Mouse (Mus musculus): ENCODE measurements around the gene Gpatch3. TPM values are rescaled to one million over a fixed set of nuclear protein-coding genes. Genes with fewer than 3 reads are reported as not detected.

Gene Gpatch3
- polyA plus RNA-seq, 1 experiment, result 7.3 TPM

DNA sequence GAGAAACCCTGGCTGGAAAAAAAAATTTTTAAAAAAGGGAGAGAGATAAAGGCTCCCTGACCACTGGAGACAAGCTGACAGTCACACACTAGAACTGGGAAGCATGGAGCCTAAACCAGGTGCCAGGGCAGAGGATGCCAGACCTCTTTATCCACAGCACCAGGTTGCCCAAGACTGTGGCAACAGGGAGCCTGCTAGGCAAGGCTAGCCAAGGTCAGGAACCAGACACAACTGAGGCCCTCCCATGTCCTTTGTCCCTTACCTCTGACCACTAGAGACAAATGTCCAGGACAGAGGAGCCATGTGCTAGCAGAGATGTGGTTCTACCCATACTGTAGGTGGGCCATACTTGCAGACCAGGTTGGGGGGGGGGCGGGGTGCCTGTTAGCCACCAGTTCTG is 22.5 kb upstream of the Gpatch3 start:
- Histone ChIP-seq H3K27ac (ENCODE audit: insufficient read depth, low read depth, low read length) (no peak overlapping the region), H3K36me3 (ENCODE audit: control insufficient read depth, insufficient read depth, low read length) (no peaks in the 10 kb centered on the region), H3K4me3 (ENCODE audit: low read depth, low read length) (no peak overlapping the region), H3K4me1 (ENCODE audit: control insufficient read depth, insufficient read depth, insufficient read length, low read length) (peaks cover 19% of the 10 kb centered on the region), H3K27me3 (ENCODE audit: control insufficient read depth, insufficient read depth, low read length) (no peaks in the 10 kb centered on the region)
- no peak for TF ChIP-seq POLR2A (IDR thresholded peaks at IDR 0.05; ENCODE audit: low read depth, low read length)
- TF ChIP-seq CTCF (IDR thresholded peaks at IDR 0.05; ENCODE audit: extremely low read depth, insufficient read length, insufficient replicate concordance, low read depth, low read length), result no peak
- WGBS, result 100% methylated on average over 1 of the region's 1 CpGs

DNA sequence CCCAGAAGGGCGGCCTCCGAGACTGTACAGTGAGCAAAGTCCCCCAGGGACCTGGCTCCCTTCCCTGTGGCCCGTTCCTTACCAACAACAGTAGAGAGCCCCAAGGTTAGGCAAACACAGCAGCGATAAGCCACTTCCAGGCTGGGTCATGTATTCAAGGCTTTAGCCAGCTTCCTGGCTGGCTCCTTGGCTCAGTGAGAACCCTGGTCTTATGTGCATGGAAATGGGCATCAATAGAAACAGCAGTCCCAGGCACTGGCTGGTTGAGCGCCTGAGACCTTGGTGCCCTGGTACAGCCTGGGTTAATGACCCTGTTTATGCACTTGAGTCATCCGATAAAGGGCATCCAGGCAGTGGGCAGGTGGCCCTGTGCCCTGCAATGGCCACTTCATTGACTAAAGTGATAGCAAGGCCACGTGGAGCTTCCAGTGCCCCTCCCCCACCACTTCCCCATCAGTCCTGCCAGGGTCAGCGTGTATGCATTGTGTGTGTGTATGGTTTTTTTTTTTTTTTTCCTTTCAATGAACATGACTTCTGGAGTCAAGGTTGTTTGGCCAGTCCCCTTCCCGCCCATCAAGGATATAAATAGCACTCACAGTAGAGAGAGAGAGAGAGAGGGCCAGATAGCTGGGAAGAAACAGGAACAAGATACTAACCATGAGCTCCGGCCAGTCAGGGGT is 21.6 kb upstream of the Gpatch3 start, which contains the start of gene Nr0b2:
Gene Nr0b2 (plus strand): TSS at position 609 of the 680 bp plus-strand sequence.
- TF ChIP-seq CTCF (IDR thresholded peaks at IDR 0.05; ENCODE audit: extremely low read depth, insufficient read length, insufficient replicate concordance, low read depth, low read length) (no peak), POLR2A (IDR thresholded peaks at IDR 0.05; ENCODE audit: low read depth, low read length) (no peak; the same call in 1 of the 2 replicates)
- Histone ChIP-seq H3K27me3 (ENCODE audit: control insufficient read depth, insufficient read depth, low read length) (no peaks in the 10 kb centered on the region), H3K36me3 (ENCODE audit: control insufficient read depth, insufficient read depth, low read length) (no peaks in the 10 kb centered on the region), H3K4me3 (ENCODE audit: low read depth, low read length) (peak within 1 kb of the TSS; percentile 23; the same call in 1 of the 2 replicates), H3K4me1 (ENCODE audit: control insufficient read depth, insufficient read depth, insufficient read length, low read length) (peaks cover 21% of the 10 kb centered on the region), H3K27ac (ENCODE audit: insufficient read depth, low read depth, low read length) (peak within 1 kb of the TSS; percentile 22)
- 25% methylated on average over 10 of the region's 10 CpGs for WGBS

DNA sequence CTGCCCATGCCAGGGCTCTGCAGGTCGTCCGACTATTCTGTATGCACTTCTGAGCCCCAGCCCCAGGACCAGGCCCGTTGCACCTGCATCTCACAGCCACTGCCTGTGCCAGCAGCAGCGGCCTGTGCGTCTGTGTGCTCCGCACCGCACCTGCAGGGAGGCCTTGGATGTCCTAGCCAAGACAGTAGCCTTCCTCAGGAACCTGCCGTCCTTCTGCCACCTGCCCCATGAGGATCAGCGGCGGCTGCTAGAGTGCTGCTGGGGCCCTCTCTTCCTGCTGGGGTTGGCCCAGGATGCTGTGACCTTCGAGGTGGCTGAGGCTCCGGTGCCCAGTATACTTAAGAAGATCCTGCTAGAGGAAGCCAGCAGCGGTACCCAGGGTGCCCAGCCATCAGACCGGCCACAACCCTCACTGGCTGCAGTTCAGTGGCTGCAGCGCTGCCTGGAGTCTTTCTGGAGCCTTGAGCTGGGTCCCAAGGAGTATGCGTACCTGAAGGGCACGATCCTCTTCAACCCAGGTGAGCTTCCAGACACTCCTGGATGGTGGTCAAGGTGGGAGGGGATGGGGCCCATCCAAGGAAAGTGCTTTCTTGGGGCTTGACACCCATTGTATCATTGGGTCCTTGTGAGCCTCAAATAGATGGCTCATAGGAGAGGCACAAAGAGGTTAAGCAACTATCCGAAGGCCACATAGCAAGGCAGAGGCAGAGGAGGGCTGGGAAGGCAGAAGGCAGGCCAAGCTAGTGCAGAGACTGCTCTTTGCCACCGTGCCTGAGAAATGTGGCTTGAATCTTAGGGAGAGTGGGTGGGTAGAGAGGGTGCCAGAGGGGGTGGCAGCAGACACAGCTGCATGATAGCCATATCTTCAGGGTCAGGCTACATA is 20.9 kb upstream of the Gpatch3 start:
- H3K36me3 ChIP-seq (ENCODE audit: control insufficient read depth, insufficient read depth, low read length), result no peaks in the 10 kb centered on the region
- no peak for TF ChIP-seq POLR2A (IDR thresholded peaks at IDR 0.05; ENCODE audit: low read depth, low read length)
- TF ChIP-seq CTCF (IDR thresholded peaks at IDR 0.05; ENCODE audit: extremely low read depth, insufficient read length, insufficient replicate concordance, low read depth, low read length), result no peak
- peak overlapping the region; percentile 23; the same call in 1 of the 2 replicates for H3K4me3 ChIP-seq (ENCODE audit: low read depth, low read length)
- H3K27ac ChIP-seq (ENCODE audit: insufficient read depth, low read depth, low read length), result peak overlapping the region; percentile 22; the same call in 1 of the 2 replicates
- H3K27me3 ChIP-seq (ENCODE audit: control insufficient read depth, insufficient read depth, low read length), result no peaks in the 10 kb centered on the region
- 32% methylated on average over 19 of the region's 19 CpGs for WGBS
- H3K4me1 ChIP-seq (ENCODE audit: control insufficient read depth, insufficient read depth, insufficient read length, low read length), result peaks cover 21% of the 10 kb centered on the region

DNA sequence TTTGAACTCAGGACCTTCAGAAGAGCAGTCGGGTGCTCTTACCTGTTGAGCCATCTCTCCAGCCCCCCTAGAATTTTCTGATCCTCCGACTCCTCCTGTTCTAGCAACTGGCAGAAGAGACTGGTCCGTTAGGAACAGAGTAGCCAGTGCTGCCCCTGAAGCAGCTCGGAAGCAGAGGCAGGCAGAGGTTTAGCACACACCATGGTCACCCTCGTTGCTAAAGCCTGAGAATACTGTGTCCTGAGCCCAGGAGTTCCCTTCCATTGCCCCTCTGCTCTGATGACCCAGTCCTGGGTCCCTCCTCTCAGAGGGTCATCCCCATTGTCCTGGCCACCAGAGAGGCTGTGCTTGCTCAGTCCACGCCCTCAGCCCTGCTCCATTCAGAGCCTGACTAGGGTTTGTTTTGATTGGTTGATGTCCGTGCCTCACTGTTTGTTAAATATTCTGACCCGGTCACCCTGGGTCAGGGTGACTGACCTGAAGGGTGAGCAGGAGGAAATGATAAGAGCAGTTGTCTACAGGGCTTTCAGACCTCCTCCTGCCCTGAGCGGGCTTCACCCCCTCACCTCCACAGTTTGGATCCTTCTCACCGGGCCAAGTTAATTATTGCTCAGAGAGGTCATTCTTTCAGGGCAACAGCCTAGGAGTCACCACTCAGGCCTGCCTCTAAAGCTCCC is 17.4 kb upstream of the Gpatch3 start:
- Histone ChIP-seq H3K27me3 (ENCODE audit: control insufficient read depth, insufficient read depth, low read length) (no peaks in the 10 kb centered on the region), H3K4me1 (ENCODE audit: control insufficient read depth, insufficient read depth, insufficient read length, low read length) (peaks cover 18% of the 10 kb centered on the region), H3K4me3 (ENCODE audit: low read depth, low read length) (peak overlapping the region; percentile 7; the same call in 1 of the 2 replicates), H3K36me3 (ENCODE audit: control insufficient read depth, insufficient read depth, low read length) (no peaks in the 10 kb centered on the region), H3K27ac (ENCODE audit: insufficient read depth, low read depth, low read length) (no peak overlapping the region)
- 50% methylated on average over 10 of the region's 10 CpGs for WGBS
- TF ChIP-seq CTCF (IDR thresholded peaks at IDR 0.05; ENCODE audit: extremely low read depth, insufficient read length, insufficient replicate concordance, low read depth, low read length) (no peak), POLR2A (IDR thresholded peaks at IDR 0.05; ENCODE audit: low read depth, low read length) (no peak)

DNA sequence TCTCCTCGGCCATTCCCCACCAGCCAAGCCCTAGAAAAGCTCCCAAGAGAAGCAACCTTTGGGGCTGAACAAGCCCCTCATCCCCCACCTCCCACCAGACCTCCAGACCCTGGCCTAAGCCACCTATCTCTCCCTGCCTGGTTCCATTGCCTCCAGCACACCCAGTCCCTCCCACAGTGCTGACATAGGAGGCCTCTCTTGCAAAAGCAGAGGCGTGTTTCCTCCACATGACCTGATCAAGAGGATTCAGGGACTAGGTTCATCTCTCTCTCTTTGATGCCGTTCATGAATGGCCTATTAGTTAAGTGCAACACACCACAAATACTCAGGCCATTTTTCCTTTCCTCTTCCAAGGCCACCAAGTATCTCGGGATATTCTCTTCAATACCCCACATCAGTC is 14.7 kb upstream of the Gpatch3 start:
- Histone ChIP-seq H3K36me3 (ENCODE audit: control insufficient read depth, insufficient read depth, low read length) (no peaks in the 10 kb centered on the region), H3K27ac (ENCODE audit: insufficient read depth, low read depth, low read length) (no peak overlapping the region), H3K27me3 (ENCODE audit: control insufficient read depth, insufficient read depth, low read length) (no peaks in the 10 kb centered on the region), H3K4me1 (ENCODE audit: control insufficient read depth, insufficient read depth, insufficient read length, low read length) (peaks cover 6% of the 10 kb centered on the region; the same call in 1 of the 2 replicates), H3K4me3 (ENCODE audit: low read depth, low read length) (no peak overlapping the region)
- WGBS, result 83% methylated on average over 4 of the region's 4 CpGs
- no peak for TF ChIP-seq POLR2A (IDR thresholded peaks at IDR 0.05; ENCODE audit: low read depth, low read length)
- TF ChIP-seq CTCF (IDR thresholded peaks at IDR 0.05; ENCODE audit: extremely low read depth, insufficient read length, insufficient replicate concordance, low read depth, low read length), result no peak

DNA sequence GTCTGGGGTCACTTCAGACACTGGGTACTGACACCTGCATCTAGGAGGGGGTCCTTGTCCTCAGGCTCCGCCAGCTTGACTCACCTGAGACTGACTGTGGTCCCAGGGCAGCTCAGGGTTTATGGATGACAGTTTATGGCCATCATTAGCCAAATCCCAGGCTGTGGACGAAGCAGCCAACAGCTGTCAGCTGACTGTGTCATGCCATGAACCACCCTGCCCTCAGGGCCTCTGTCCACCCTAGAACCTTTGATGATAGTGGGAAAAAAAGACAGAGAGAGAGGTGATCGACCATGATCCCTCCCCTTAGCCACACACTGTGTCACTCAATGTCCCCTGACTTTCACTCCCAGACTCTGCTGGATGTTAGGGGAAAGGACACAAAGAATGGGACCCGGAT is 12.9 kb upstream of the Gpatch3 start:
- no peak overlapping the region for H3K4me3 ChIP-seq (ENCODE audit: low read depth, low read length)
- H3K27me3 ChIP-seq (ENCODE audit: control insufficient read depth, insufficient read depth, low read length), result no peaks in the 10 kb centered on the region
- WGBS, result 67% methylated on average over 4 of the region's 4 CpGs
- TF ChIP-seq POLR2A (IDR thresholded peaks at IDR 0.05; ENCODE audit: low read depth, low read length) (no peak), CTCF (IDR thresholded peaks at IDR 0.05; ENCODE audit: extremely low read depth, insufficient read length, insufficient replicate concordance, low read depth, low read length) (no peak)
- H3K27ac ChIP-seq (ENCODE audit: insufficient read depth, low read depth, low read length), result no peak overlapping the region
- H3K36me3 ChIP-seq (ENCODE audit: control insufficient read depth, insufficient read depth, low read length), result no peaks in the 10 kb centered on the region
- peaks cover 6% of the 10 kb centered on the region; the same call in 1 of the 2 replicates for H3K4me1 ChIP-seq (ENCODE audit: control insufficient read depth, insufficient read depth, insufficient read length, low read length)
